Mouse (Mus musculus) duodenum, adult 2 months (tissue): ENCODE results near the gene Cmip. TPM values are rescaled to one million over a fixed set of nuclear protein-coding genes. Genes with fewer than 3 reads are reported as not detected.

ENCODE experiments used
- polyA plus RNA-seq: library from polyadenylated mRNA; depleted of rRNA; stranded (reverse); fragments of >200 nt; gene quantifications from 2 replicates; pipeline ENCODE4 v1.2.3, GENCODE M21; 2012; ENCODE audit warnings: low replicate concordance; rRNA removed

The Cmip gene
- polyA plus RNA-seq: 62.3 and 73.2 TPM in 2 replicates

DNA sequence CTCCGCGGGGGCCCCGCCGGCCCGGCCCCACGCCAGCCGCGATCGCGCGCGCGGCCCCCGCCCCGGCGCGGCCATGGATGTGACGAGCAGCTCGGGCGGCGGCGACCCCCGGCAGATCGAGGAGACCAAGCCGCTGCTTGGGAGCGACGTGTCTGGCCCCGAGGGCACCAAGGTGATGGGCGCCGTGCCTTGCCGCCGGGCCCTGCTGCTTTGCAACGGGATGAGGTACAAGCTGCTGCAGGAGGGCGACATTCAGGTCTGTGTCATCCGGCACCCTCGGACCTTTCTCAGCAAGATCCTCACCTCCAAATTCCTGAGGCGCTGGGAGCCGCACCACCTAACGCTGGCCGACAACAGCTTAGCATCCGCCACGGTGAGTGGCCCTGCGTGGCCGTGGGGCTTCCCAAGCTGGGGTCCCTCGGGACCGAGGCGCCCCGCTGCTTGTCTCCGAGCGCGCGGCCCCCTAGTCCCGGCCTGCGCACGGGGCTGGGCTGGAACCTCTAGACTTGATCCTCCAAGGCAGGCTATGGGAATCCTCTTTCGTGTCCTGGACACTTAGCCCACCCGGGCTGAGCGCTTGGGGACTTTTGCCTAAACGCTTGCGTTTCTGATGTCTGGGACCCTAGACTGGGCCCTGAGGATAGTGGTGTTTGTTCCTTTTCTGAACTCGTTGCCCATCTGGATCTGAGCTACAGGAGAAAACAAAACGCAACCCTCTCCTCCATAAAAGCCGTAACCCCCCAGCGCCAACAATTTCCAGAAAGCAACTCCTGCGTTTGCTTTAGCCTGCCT, at the start of gene Cmip:
Gene Cmip, plus strand, starts transcription at position 36 of the 792 bp plus-strand sequence.

GRCm38 (mm10) chr8:117498179-117498914, 241.5 kb downstream of the Cmip start, which contains the start of gene Plcg2:
Plcg2 (plus strand) TSS chr8:117498291.

Other genes with a start within 250 kb of the Cmip start
- gene Pkd1l2, start 174.6 kb upstream of the Cmip start, polyA plus RNA-seq: 0.04 TPM in 1 of 2 replicates, not detected in the other
- gene Bco1, start 161.2 kb upstream of the Cmip start, polyA plus RNA-seq: 0.55 and 8.4 TPM in 2 replicates
- 2.3 and 3.9 TPM in 2 replicates for gene Gan, start 98.9 kb upstream of the Cmip start, polyA plus RNA-seq
- gene Plcg2, start 241.2 kb downstream of the Cmip start, polyA plus RNA-seq: 8.4 TPM in 2 replicates